Mouse (Mus musculus) hindbrain, embryonic 13.5 days (tissue): Measurements from ENCODE around the gene Pigr. TPM values are rescaled to one million over a fixed set of nuclear protein-coding genes. Genes with fewer than 3 reads are reported as not detected.

Source experiments
- ATAC-seq: fragments of 200-750 bp; cut with Nextera tagmentation; 2 replicates; pipeline ENCODE4 v1.8.0; 2017; ENCODE audit warnings: moderate TSS enrichment; ENCODE audit not compliant: low FRiP score
- H3K27ac ChIP-seq: fragments of 300-500 bp; sonication (generic); 2 replicates; pipeline ENCODE4 v1.5.1; 2015; ENCODE audit warnings: inconsistent platforms, mild to moderate bottlenecking, moderate library complexity
- H3K27me3 ChIP-seq: fragments of 300-500 bp; sonication (generic); 2 replicates; pipeline ENCODE4 v1.6.1; 2015; ENCODE audit warnings: mild to moderate bottlenecking, inconsistent platforms
- H3K36me3 ChIP-seq: fragments of 300-500 bp; sonication (generic); 2 replicates; pipeline ENCODE4 v1.6.1; 2015; ENCODE audit warnings: mild to moderate bottlenecking, inconsistent platforms
- H3K4me1 ChIP-seq: fragments of 300-500 bp; sonication (generic); replicated peaks from 2 replicates; pipeline ENCODE4 v1.6.1; 2015; ENCODE audit warnings: inconsistent platforms
- H3K4me2 ChIP-seq: fragments of 300-500 bp; sonication (generic); 2 replicates; pipeline ENCODE4 v1.6.1; 2015; ENCODE audit warnings: inconsistent platforms, mild to moderate bottlenecking, moderate library complexity
- H3K4me3 ChIP-seq: fragments of 300-500 bp; sonication (generic); 2 replicates; pipeline ENCODE4 v1.5.1; 2015; ENCODE audit warnings: mild to moderate bottlenecking, inconsistent platforms
- H3K9ac ChIP-seq: fragments of 300-500 bp; sonication (generic); 2 replicates; pipeline ENCODE4 v1.6.1; 2015; ENCODE audit warnings: mild to moderate bottlenecking, inconsistent platforms
- H3K9me3 ChIP-seq: fragments of 300-500 bp; sonication (generic); 2 replicates; pipeline ENCODE4 v1.6.1; 2016; ENCODE audit warnings: inconsistent platforms
- WGBS: fragments of 180-500 bp; shearing (Covaris S2); methylation state at CpG from one replicate; pipeline ENCODE4 v1.1.7; 2015; 5-methylcytosine and 5-hydroxymethylcytosine counted together
- polyA plus RNA-seq: library from polyadenylated mRNA; unstranded; fragments of >200 nt; fragmentation: Nextera tagmentation; extraction: Ambion mirVana; gene quantifications from 2 replicates; pipeline ENCODE4 v1.2.1, GENCODE M21; 2015

Gene Pigr
- polyA plus RNA-seq, 1 experiment from 2014 or later = not detected

DNA sequence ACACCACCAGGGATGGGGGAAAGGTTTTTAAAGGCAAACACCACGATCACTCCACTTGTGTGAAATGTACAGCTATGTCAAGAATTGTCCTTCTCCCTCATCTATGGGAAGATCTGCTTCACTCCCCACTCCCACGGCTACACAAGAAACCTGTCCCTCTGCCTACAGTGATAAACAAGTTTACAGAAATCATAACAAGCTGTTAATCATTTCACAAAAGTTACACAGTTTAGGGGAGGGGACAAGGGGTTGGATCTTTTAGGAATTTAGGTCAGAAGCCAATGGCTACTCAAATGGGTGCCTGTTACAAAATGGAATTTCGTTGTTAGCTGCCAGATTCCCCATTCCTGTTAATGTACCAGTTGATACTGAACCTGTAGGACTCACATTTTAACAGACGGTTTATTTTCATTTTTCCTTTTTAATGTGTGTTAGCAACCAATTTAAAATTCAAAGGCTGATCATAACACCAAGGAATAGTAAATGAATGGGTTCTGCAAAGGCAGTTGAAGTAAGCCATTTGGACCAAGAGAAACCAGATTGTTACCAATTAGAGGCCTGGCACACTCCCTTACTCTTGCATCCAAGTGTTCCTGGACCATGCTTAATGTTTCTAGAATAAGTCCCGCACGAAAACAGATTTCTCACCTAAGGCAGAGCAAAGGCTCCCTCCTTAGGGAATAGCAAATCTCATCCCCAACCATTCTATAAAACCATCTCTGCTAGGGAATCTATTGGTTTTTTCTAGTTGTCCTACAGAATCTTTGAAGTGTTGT is 8.9 kb downstream of the Pigr start:
- H3K27ac ChIP-seq = no peak overlapping the region
- no peak overlapping the region for H3K4me3 ChIP-seq
- H3K4me1 ChIP-seq = no peaks in the 10 kb centered on the region
- H3K4me2 ChIP-seq = no peak overlapping the region
- ATAC-seq = no peak
- WGBS = 92% methylated on average over 6 of the region's 6 CpGs
- H3K9ac ChIP-seq = no peak overlapping the region
- H3K36me3 ChIP-seq = no peaks in the 10 kb centered on the region
- no peaks in the 10 kb centered on the region for H3K27me3 ChIP-seq
- no peaks in the 10 kb centered on the region for H3K9me3 ChIP-seq

- Histone ChIP-seq H3K36me3 (no peaks in the 10 kb centered on the region), H3K4me2 (no peak overlapping the region), H3K9ac (no peak overlapping the region), H3K9me3 (no peaks in the 10 kb centered on the region), H3K27me3 (no peaks in the 10 kb centered on the region), H3K27ac (no peak overlapping the region), H3K4me1 (no peaks in the 10 kb centered on the region), H3K4me3 (no peak overlapping the region)
- WGBS = 59% methylated on average over 6 of the region's 6 CpGs
- ATAC-seq = no peak
Observed at GRCm38 (mm10) chr1:130838288-130838687, 11.8 kb downstream of the Pigr start.

DNA sequence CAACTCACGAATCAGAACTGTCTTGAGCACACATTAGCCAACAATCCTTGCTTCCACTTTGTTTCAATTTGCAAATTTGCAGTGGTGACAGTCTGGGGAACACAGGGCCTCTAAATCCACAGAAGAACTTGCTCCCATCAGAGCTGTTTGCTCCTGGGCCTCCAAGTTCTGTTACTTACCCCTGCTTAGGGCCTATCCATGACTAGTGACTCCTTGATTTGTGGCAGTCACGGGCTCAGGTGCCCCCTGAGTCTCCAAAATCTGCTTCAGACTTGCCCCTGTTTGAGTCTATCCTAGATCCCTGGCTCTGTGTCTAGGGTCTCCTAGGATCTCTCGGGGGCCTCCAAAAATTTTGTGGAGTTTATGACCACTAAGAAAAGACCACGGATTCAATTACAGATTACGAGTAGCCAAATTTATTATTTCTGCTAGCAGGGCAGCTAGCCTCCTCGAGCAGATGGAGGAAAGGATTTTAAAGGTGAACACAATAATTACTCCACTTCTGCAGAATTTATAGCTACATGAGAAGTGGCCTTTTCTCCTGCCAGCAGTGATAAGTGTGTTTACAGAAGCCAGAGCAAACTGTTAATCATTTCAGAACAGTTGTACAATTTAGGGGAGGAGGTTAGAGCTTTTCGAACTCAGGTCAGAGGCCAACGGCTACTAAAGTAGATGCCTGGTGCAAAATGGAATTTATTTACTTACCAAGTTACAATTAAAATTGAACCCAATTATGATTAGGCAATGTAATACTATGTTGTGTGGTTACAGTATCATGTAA is 14.3 kb downstream of the Pigr start:
- ATAC-seq = no peak
- Histone ChIP-seq H3K27ac (no peak overlapping the region), H3K27me3 (no peaks in the 10 kb centered on the region), H3K4me3 (no peak overlapping the region), H3K36me3 (no peaks in the 10 kb centered on the region), H3K4me1 (no peaks in the 10 kb centered on the region), H3K9me3 (no peaks in the 10 kb centered on the region), H3K4me2 (no peak overlapping the region), H3K9ac (no peak overlapping the region)
- WGBS = 87% methylated on average over 8 of the region's 8 CpGs

DNA sequence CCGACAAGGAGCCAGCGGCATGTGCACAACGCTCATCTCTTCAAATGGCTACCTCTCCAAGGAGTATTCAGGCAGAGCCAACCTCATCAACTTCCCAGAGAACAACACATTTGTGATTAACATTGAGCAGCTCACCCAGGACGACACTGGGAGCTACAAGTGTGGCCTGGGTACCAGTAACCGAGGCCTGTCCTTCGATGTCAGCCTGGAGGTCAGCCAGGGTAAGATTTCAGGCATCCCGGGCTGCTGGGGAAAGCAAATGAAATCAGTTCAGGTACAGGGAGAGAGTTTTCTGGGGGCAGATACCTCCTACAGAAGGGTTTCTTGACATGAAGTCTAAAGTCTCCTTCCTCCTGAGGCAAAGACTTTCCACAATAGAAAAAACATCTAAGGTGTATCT is 15.1 kb downstream of the Pigr start:
- no peaks in the 10 kb centered on the region for H3K36me3 ChIP-seq
- H3K27me3 ChIP-seq = no peaks in the 10 kb centered on the region
- H3K4me2 ChIP-seq = no peak overlapping the region
- H3K4me1 ChIP-seq = no peaks in the 10 kb centered on the region
- no peak for ATAC-seq
- H3K4me3 ChIP-seq = no peak overlapping the region
- WGBS = 92% methylated on average over 7 of the region's 7 CpGs
- H3K27ac ChIP-seq = no peak overlapping the region
- no peaks in the 10 kb centered on the region for H3K9me3 ChIP-seq
- no peak overlapping the region for H3K9ac ChIP-seq

GRCm38 (mm10) chr1:130844516-130844915 is 18.0 kb downstream of the Pigr start:
- WGBS = 91% methylated on average over 7 of the region's 7 CpGs
- Histone ChIP-seq H3K4me1 (no peaks in the 10 kb centered on the region), H3K36me3 (no peaks in the 10 kb centered on the region), H3K9me3 (no peaks in the 10 kb centered on the region), H3K4me2 (no peak overlapping the region), H3K4me3 (no peak overlapping the region), H3K27ac (no peak overlapping the region), H3K27me3 (no peaks in the 10 kb centered on the region), H3K9ac (no peak overlapping the region)
- ATAC-seq = no peak

- no peak for ATAC-seq
- 94% methylated on average over 10 of the region's 10 CpGs for WGBS
- no peak overlapping the region for H3K9ac ChIP-seq
- H3K27ac ChIP-seq = no peak overlapping the region
- no peaks in the 10 kb centered on the region for H3K4me1 ChIP-seq
- no peaks in the 10 kb centered on the region for H3K27me3 ChIP-seq
- no peaks in the 10 kb centered on the region for H3K36me3 ChIP-seq
- no peak overlapping the region for H3K4me3 ChIP-seq
- no peak overlapping the region for H3K4me2 ChIP-seq
- H3K9me3 ChIP-seq = no peaks in the 10 kb centered on the region
Observed at GRCm38 (mm10) chr1:130849530-130850214, 23.2 kb downstream of the Pigr start.

- no peak overlapping the region for H3K9ac ChIP-seq
- no peaks in the 10 kb centered on the region for H3K9me3 ChIP-seq
- H3K27ac ChIP-seq = no peak overlapping the region
- no peak overlapping the region for H3K4me2 ChIP-seq
- WGBS = 90% methylated on average over 5 of the region's 5 CpGs
- no peaks in the 10 kb centered on the region for H3K36me3 ChIP-seq
- no peak overlapping the region for H3K4me3 ChIP-seq
- ATAC-seq = no peak
- no peaks in the 10 kb centered on the region for H3K27me3 ChIP-seq
- no peaks in the 10 kb centered on the region for H3K4me1 ChIP-seq
Observed at GRCm38 (mm10) chr1:130850405-130850804, 23.9 kb downstream of the Pigr start.

GRCm38 (mm10) chr1:130854819-130855218 is 28.3 kb downstream of the Pigr start:
- no peak overlapping the region for H3K4me2 ChIP-seq
- no peaks in the 10 kb centered on the region for H3K9me3 ChIP-seq
- no peak overlapping the region for H3K9ac ChIP-seq
- no peak overlapping the region for H3K4me3 ChIP-seq
- H3K27ac ChIP-seq = no peak overlapping the region
- 85% methylated on average over 9 of the region's 9 CpGs for WGBS
- no peaks in the 10 kb centered on the region for H3K4me1 ChIP-seq
- H3K27me3 ChIP-seq = no peaks in the 10 kb centered on the region
- no peak for ATAC-seq
- no peaks in the 10 kb centered on the region for H3K36me3 ChIP-seq

DNA sequence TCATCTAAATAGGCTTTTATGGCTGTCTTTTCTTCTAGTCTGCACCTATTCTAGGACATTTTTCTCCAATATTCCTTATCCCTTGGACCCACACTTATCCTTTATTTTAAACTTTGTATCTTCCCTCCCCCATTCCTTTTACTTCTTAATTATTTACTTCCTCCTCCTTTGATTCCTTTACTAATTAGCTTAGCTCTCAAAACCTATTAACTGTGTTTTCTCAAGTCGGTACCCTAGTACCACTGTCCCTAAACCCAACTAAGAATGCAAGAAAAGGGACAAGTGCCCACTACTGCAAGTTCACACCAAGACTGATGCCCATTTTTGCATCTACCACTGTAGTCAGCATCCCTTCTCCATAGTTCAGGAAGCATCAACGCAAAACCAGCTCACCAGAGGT is 29.2 kb downstream of the Pigr start:
- H3K4me2 ChIP-seq = no peak overlapping the region
- no peaks in the 10 kb centered on the region for H3K27me3 ChIP-seq
- H3K27ac ChIP-seq = no peak overlapping the region

DNA sequence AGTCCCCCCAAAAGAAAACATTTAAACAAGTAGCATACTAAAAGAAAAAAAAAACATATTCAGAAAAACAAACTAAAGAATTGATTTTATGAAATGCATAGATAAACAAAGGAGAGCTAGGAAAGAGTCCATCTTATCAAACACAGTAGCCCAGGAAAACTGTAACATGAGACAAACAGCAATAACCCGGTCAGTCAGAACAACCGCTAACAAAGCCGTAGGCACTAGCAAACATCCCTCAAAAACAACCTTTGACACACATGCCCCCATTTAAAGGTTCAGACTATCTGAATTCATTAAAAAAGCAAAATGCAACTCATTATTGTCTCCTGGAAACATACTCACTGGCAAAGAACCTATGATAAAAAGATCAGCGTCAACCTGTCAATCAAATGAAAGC is 31.0 kb downstream of the Pigr start:
- Histone ChIP-seq H3K9me3 (no peaks in the 10 kb centered on the region), H3K9ac (no peak overlapping the region), H3K4me1 (no peaks in the 10 kb centered on the region), H3K4me2 (no peak overlapping the region), H3K4me3 (no peak overlapping the region), H3K36me3 (no peaks in the 10 kb centered on the region), H3K27me3 (no peaks in the 10 kb centered on the region), H3K27ac (no peak overlapping the region)
- ATAC-seq = no peak
- WGBS = 88% methylated on average over 4 of the region's 4 CpGs

More for the DNA sequence above, 29.2 kb downstream of the Pigr start:
- Histone ChIP-seq H3K4me1 (no peaks in the 10 kb centered on the region), H3K4me3 (no peak overlapping the region), H3K9me3 (no peaks in the 10 kb centered on the region), H3K36me3 (no peaks in the 10 kb centered on the region), H3K9ac (no peak overlapping the region)
- WGBS = 87% methylated on average over 2 of the region's 2 CpGs
- ATAC-seq = no peak

DNA sequence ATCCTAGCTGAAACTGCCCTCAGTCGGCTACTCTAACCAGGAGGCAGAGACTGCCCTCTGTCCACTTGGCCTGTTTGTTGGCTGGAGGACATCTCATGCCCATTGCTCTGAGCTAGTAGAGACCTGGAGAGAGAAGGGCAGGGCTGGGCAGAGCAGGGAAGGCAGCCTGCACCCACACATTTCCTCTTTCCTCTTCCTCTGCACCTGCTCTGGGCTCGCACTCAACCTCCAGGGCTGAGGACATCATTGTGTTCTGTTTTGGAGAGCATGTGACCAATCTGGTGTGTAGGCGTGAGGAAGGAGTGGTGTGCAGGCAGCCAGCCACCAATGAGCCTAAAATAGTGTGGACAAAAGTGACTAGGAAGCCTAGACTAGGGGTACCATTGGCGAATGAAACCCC is 37.8 kb downstream of the Pigr start:
- ATAC-seq = no peak
- WGBS = 89% methylated on average over 4 of the region's 4 CpGs

GRCm38 (mm10) chr1:130864741-130865140 is 38.3 kb downstream of the Pigr start:
- H3K9ac ChIP-seq = no peak overlapping the region
- 93% methylated on average over 5 of the region's 5 CpGs for WGBS
- no peaks in the 10 kb centered on the region for H3K9me3 ChIP-seq
- no peaks in the 10 kb centered on the region for H3K27me3 ChIP-seq
- H3K27ac ChIP-seq = no peak overlapping the region
- H3K4me1 ChIP-seq = no peaks in the 10 kb centered on the region
- no peak for ATAC-seq
- no peak overlapping the region for H3K4me2 ChIP-seq
- no peak overlapping the region for H3K4me3 ChIP-seq
- no peaks in the 10 kb centered on the region for H3K36me3 ChIP-seq

More for the DNA sequence above, 37.8 kb downstream of the Pigr start:
- no peaks in the 10 kb centered on the region for H3K36me3 ChIP-seq
- no peak overlapping the region for H3K4me3 ChIP-seq
- no peak overlapping the region for H3K27ac ChIP-seq
- no peaks in the 10 kb centered on the region for H3K9me3 ChIP-seq
- H3K27me3 ChIP-seq = no peaks in the 10 kb centered on the region
- no peaks in the 10 kb centered on the region for H3K4me1 ChIP-seq
- H3K9ac ChIP-seq = no peak overlapping the region
- H3K4me2 ChIP-seq = no peak overlapping the region
